Mouse (Mus musculus): ENCODE results near the gene Anxa6.

Gene Anxa6

DNA sequence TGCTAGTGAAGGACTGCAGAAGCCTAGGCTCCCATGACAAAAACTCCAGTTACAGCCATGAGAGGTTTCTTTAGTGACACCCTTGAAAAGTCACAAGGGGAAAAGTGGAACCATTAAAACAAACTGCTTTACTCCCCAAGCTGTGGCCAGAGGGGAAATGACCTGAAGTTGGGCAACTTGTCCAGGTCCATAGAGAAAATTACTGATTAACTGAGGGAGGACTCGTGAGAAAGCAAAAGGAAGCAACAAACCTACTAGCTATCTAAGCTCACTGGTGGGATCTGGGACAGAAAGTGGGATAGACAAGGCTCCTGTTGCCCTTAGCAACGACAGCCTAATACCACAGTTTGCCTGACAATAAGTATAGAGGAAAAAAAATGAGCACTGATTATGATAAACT is 4.7 kb downstream of the Anxa6 start:
- DNase-seq (ENCODE audit: low spot score): no peak

DNA sequence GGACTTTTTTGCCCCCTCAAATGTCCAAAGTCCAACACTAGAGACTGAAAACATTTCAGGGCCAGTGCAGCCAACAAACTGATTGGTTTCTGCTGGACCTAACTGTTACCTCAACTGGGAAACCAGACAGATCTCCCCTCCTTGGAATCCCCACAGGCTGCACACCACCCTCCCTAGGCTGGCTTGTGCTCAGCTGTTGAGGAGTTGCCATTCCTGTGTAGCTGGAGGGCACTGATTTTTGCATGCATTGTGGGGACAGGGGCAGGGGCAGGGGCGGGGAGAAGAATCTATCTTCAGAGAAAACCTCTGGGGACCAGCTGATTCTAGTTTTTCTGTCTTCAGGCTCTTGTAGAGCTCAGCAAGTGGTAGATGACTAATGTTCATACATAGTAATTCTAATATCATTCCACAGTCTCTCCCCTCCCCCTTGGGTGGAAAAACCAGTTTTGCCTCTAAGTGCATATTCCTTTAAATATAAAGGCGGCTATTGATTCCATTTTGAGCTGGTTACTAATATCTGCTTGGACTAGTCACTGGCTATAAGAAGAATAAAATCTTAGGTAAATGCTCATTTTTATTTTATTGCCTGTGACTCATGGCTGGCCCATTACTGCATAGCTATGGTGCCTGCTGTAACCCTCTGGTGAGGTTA is 5.9 kb downstream of the Anxa6 start:
- DNase-seq (ENCODE audit: low spot score): no peak

DNA sequence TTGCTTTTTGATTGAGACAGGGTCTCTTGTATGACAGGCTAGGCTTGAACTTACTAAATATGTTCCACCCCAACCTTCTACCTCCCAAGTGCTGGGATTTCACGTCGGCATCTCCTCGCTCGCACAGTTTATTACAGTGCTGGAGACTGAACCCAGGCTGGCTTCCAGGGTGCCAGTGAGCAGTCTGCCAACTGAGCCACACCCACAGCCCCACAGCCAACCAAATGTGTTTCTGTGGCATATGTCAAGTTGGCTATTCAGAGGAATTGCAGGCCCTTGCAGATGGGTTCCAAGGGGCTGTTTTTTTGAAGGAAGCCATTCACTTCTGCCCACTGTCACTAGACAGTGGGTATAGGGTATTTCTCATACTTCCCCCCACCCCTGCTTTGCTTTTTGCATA is 7.3 kb downstream of the Anxa6 start:
- no peak for DNase-seq (ENCODE audit: low spot score)

GRCm38 (mm10) chr11:55023583-55023982 is 9.7 kb downstream of the Anxa6 start:
- no peak for DNase-seq (ENCODE audit: low spot score)

DNA sequence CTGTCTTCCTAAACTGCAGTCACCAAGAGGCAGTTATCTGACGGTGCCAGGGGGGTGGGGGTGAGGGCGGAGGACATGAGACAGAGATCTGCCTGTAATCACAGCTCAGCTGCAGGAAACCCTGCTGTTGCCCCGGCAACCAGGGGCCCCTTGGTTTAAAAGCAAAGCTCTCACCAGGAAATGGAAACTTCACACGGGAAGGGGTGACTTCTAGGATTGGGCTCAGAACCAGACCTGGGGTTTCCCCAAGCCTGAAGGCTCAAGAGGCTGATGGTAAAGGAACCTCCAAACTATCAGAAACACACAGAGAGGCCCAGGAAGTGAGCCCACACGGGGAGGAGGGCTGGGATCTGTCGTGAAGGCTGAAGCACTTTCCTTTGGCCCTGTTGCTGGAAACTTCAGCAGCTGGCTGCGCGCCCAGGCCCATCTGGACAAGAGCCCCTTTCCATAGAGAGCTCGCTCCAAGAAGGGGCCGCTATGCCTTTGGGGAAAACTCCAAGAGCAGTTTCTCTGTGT is 10.1 kb downstream of the Anxa6 start:
- peak; percentile 92 for DNase-seq (ENCODE audit: low spot score)

- DNase-seq (ENCODE audit: low spot score): no peak
These were observed 10.7 kb downstream of the Anxa6 start for GRCm38 (mm10) chr11:55022508-55022907.

GRCm38 (mm10) chr11:55021859-55022258 is 11.4 kb downstream of the Anxa6 start:
- DNase-seq (ENCODE audit: low spot score): no peak

DNA sequence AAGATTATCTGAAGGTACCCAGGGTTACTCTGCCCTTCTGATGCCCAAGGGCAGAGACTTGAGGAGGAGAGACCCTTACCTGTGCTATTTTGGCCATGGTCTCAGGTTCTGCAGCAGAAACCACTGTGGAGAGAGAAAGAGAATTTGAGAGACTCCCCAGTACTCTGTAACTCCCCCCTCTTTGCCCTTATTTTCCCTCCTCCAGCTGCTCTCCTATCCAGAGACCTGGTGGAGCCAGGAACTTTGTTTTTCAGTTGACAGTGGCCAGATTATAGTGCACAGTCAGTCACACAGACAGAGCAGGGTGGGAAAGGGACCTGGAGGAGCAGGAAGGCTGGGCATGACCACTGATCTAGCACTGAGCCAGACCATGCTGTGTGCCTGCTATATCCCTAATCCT is 11.8 kb downstream of the Anxa6 start:
- DNase-seq (ENCODE audit: low spot score): no peak

DNA sequence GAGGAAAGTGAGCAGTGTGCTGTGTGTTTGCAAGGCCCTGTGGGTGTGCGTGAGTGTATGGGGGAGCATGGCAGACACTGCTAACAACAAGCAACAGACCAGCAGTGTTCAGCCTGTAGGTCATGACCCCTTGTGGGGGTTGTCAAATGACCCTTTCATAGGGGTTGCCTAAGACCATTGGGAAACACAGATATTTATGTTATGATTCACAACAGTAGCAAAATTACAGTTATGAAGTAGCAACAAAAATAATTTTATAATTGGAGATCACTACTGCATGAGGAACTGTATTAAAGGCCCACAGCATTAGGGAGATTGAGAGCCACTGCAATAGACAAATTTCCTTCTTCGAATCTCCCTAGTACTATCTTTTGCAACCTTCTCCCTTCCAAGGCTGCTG is 13.5 kb downstream of the Anxa6 start:
- no peak for DNase-seq (ENCODE audit: low spot score)

GRCm38 (mm10) chr11:55018034-55018433 is 15.2 kb downstream of the Anxa6 start:
- no peak for DNase-seq (ENCODE audit: low spot score)

- no peak for DNase-seq (ENCODE audit: low spot score)
These were observed 16.0 kb downstream of the Anxa6 start for GRCm38 (mm10) chr11:55017201-55017600.

DNA sequence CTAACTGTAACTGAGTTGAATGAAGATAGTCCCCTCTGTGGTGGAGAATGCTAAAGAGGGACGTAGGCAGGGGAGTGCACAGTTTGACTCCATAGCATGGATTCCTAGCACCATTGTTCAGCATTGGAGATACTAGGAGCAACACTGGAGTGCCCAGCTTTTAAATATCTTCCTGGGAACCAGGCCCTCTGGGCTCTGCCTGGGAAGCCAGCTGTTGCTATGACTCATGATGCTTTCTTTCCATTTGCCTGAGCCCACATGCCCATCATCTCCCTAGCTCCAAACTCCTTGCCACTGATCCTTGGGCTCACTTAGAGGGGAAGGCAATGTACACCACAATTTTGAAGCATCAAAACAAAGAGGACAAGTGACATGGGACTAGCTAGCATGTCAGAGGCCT is 16.5 kb downstream of the Anxa6 start:
- no peak for DNase-seq (ENCODE audit: low spot score)

GRCm38 (mm10) chr11:55015831-55016241 is 17.4 kb downstream of the Anxa6 start:
- peak; percentile 85 for DNase-seq (ENCODE audit: low spot score)

DNA sequence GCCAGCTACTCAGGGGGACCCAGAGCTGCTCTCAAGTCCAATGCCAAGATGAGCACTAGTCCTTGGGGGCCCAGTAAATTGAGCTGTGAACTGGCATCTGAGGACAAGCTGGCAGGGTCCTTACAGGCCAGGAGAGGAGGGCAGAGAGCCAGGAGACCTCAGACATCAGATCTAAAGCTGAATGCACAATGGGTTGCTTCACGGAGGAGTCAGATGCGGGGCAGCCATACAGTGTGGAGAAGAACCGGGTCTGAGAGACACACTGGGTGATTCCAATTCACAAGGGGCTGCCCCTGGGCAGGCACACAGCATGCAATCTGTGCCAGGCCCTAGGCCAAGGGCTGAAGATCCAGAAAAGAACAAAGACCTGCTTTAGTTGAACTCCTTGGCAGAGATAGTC is 18.0 kb downstream of the Anxa6 start:
- DNase-seq (ENCODE audit: low spot score): peak; percentile 65

DNA sequence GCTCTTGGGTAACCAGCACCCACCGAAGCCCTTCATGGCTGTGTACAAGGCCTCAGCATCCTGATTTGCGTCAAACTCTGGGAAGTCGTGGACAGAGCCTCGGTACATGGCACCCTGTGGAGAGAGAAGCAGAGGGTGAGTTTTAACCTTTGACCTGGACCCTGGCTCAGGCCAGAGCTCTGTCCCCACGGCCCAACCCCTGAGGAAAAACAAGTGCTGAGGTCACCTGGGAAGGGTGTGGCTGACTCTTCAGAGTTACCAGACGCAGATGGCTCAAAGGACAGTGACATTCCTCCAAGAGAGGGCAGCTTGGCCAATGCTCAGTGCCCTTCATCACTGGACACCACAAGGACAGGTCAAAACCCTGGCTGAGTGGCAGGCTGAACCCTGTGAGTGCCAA is 19.4 kb downstream of the Anxa6 start:
- DNase-seq (ENCODE audit: low spot score): no peak

GRCm38 (mm10) chr11:55012551-55013521 is 20.4 kb downstream of the Anxa6 start:
- DNase-seq (ENCODE audit: low spot score): peak; percentile 72

DNA sequence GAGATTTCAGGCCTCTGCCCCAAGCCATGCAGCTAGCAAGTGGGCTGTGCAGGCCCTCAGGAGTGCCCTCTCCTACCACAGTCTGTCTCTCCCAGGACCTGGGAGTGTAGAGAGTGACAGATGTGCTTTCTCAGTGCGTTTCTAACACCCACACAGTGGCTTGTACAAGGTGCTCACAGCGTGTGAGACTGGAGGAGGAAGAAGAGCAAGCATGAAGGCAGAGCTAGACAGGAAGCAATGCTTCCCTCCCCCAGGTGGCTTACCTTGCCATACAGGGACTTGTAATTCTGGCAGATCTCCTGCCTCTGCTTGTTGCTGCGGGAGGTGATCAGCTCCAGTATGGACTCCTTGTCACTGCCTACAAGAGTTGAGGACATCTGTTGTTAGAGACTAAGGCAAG is 21.8 kb downstream of the Anxa6 start:
- no peak for DNase-seq (ENCODE audit: low spot score)

GRCm38 (mm10) chr11:55008230-55008629 is 25.0 kb downstream of the Anxa6 start:
- DNase-seq (ENCODE audit: low spot score): no peak

DNA sequence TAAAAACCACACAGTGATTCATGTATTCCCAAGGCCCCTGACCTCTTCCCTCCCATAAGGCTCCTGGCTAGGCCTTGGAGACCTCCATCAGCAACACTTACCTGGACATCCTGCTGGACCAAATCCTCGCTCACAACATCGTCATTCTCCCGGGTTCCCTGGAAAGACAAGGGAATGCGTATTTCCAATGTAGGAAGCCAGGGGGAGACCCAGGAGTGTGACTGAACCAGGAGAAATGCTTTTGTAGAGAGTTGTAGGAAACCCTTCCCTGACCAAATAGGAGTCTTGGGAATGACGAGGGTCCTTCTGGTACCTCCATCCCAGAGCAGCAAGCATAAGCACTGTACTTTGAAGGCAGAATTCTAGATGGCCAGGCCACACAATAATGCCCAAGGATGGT is 27.6 kb downstream of the Anxa6 start:
- no peak for DNase-seq (ENCODE audit: low spot score)

GRCm38 (mm10) chr11:55004970-55005502 is 28.2 kb downstream of the Anxa6 start:
- DNase-seq (ENCODE audit: low spot score): no peak

- no peak for DNase-seq (ENCODE audit: low spot score)
These were observed 34.5 kb downstream of the Anxa6 start for GRCm38 (mm10) chr11:54998708-54999107.

GRCm38 (mm10) chr11:54998284-54998683 is 35.0 kb downstream of the Anxa6 start:
- peak; percentile 69 for DNase-seq (ENCODE audit: low spot score)

DNA sequence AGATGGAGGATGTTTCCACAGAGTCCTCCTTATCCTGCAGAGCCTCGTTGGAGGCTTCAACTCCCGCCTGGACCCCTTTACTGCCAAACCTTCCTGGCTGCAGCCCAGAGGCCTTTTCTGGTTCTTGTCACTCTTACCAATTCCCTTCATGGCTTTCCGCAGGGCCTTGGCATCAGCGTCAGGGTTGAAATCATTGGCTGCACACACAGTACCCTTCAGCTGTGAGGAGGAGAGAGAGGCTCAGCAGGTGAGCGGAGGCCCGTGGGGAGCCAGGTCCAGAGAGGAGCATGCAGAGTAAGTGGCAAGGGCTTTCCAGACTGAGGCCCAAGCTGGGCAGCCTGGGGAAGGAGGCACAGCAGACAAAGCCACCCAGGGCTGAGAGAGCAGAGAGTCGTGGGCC is 37.1 kb downstream of the Anxa6 start:
- no peak for DNase-seq (ENCODE audit: low spot score)

Measured in testis, postnatal 10 days (tissue).